Mouse (Mus musculus): Measurements from ENCODE around the gene Adamts9.

DNA sequence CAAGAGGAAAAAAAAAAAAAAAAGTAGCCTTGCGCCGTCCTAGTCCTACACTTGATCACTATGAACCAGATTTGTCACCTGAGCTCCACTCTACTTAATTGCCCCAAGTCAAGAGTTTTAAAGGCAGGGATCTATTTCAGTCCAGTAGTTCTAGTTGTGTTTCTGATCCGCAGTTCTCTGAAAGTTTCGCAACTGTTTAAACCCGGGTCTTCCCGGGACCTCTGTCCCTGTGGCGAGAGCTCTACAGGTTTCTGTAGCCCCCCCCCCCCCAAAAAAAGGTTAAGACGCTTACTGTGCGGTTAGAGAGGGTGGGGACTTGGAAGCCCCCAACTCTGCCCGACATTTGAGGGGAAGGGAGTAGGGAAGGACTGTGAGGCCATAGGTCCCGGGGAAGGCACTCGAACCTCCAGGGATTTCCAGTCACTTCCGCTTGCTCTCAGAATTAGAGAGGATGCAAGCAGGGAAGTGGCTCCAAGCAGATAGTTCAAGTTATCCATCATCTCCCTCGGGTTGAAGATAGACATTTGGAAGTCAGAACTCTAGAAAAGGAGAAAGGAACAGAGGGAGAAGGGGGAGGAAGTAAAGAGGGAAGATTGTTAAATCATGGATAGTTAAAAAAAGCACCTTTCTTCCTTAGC is 875 bp upstream of the Adamts9 start:
- TF ChIP-seq TAL1 (conservative IDR thresholded peaks at IDR 0.05; ENCODE audit: low read depth, low read length) (no peak), CTCF (IDR thresholded peaks at IDR 0.05; ENCODE audit: low read depth, low read length) (no peak), POLR2AphosphoS5 (IDR thresholded peaks at IDR 0.05; ENCODE audit: insufficient replicate concordance, low read depth, low read length) (no peak), GATA1 (IDR thresholded peaks at IDR 0.05; ENCODE audit: borderline replicate concordance, low read length) (no peak)
